ENCODE assay signal across 8 mouse cellular contexts in genomic region chr17:12992470-12992991, GRCm38 (mm10). TPM values are rescaled to one million over a fixed set of nuclear protein-coding genes. Genes with fewer than 3 reads are reported as not detected.
DNase-seq lines count a peak whose midpoint lies in the region; ATAC-seq lines count a peak whose summit lies in the region.

No protein-coding gene starts in this region.

- H3K9me3 ChIP-seq in hindbrain, embryonic 12.5 days (replicated peaks), result no peaks in the 10 kb centered on the region

- no peaks in the 10 kb centered on the region for H3K27me3 ChIP-seq in hindbrain, embryonic 12.5 days

- peak overlapping the region; percentile 85 for H3K4me2 ChIP-seq in hindbrain, embryonic 12.5 days (replicated peaks)

- peak overlapping the region; percentile 100 for H3K27ac ChIP-seq in hindbrain, embryonic 12.5 days

- H3K9ac ChIP-seq in hindbrain, embryonic 12.5 days, result peak overlapping the region; percentile 99

- ATAC-seq in hindbrain, embryonic 12.5 days (ENCODE audit: low FRiP score), result peak; percentile 88

- H3K4me1 ChIP-seq in hindbrain, embryonic 12.5 days, result peaks cover 10% of the 10 kb centered on the region

- DNase-seq in Muller cell, postnatal 12 days (ENCODE audit: inconsistent ontology term), result peak; percentile 98
- peak; percentile 98 for DNase-seq in cerebellum, adult 9-11 months
- peak; percentile 89 to 94 for DNase-seq in frontal cortex, adult 2 months (ENCODE audit: extremely low spot score in 1 of 2, low spot score in 1 of 2)
- DNase-seq in layer of hippocampus, postnatal 25 days (ENCODE audit: extremely low spot score in 1 of 2, low spot score in 1 of 2), result peak; percentile 81 to 86
- DNase-seq in lung, postnatal 25 days (ENCODE audit: low spot score), result peak; percentile 96
- peak; percentile 94 for DNase-seq in retina, embryonic 14.5 days (ENCODE audit: low spot score)
- peak; percentile 92 for DNase-seq in thymus, postnatal 4 days

- peaks cover 7% of the 10 kb centered on the region for H3K36me3 ChIP-seq in hindbrain, embryonic 12.5 days

- WGBS in hindbrain, embryonic 12.5 days, result under 1% methylated on average over 51 of the region's 51 CpGs

- H3K4me3 ChIP-seq in hindbrain, embryonic 12.5 days, result peak overlapping the region; percentile 98

RNA-seq across cellular contexts. Expression of gene Wtap, which starts 1.4 kb away (rescaled TPM):
- 53.6 and 66.9 TPM in 2 replicates for polyA plus RNA-seq in frontal cortex, adult 2 months (2012; rRNA removed)
- polyA plus RNA-seq in hindbrain, embryonic 12.5 days (2016; fragmentation: Nextera tagmentation; extraction: Ambion mirVana), result 111 and 122 TPM in 2 replicates
- 10 to 100 TPM; 51.6 to 56.7 TPM for total RNA-seq in layer of hippocampus, postnatal 25 days (2021)

RNA-seq across cellular contexts. Expression of gene Sod2, which starts 14.1 kb away (rescaled TPM):
- 261 and 282 TPM in 2 replicates for polyA plus RNA-seq in frontal cortex, adult 2 months (2012; rRNA removed)
- polyA plus RNA-seq in hindbrain, embryonic 12.5 days (2016; fragmentation: Nextera tagmentation; extraction: Ambion mirVana), result 102 and 108 TPM in 2 replicates
- 100 to 1,000 TPM; 243 to 274 TPM for total RNA-seq in layer of hippocampus, postnatal 25 days (2021)

RNA-seq across cellular contexts. Expression of gene Acat2, which starts 32.0 kb away (rescaled TPM):
- polyA plus RNA-seq in frontal cortex, adult 2 months (2012; rRNA removed), result 40.0 and 45.0 TPM in 2 replicates
- polyA plus RNA-seq in hindbrain, embryonic 12.5 days (2016; fragmentation: Nextera tagmentation; extraction: Ambion mirVana), result 352 and 367 TPM in 2 replicates
- total RNA-seq in layer of hippocampus, postnatal 25 days (2021), result 10 to 100 TPM; 53.6 to 56.1 TPM

RNA-seq across cellular contexts. Expression of gene Acat3, which starts 52.1 kb away (rescaled TPM):
- polyA plus RNA-seq in frontal cortex, adult 2 months (2012; rRNA removed), result 4.1 and 6.0 TPM in 2 replicates
- 1.1 and 1.3 TPM in 2 replicates for polyA plus RNA-seq in hindbrain, embryonic 12.5 days (2016; fragmentation: Nextera tagmentation; extraction: Ambion mirVana)
- total RNA-seq in layer of hippocampus, postnatal 25 days (2021), result 1 to 10 TPM; 4.8 to 5.2 TPM

RNA-seq across cellular contexts. Expression of gene Gpr31b, which starts 59.6 kb away (rescaled TPM):
- polyA plus RNA-seq in frontal cortex, adult 2 months (2012; rRNA removed), result not detected in 2 replicates
- polyA plus RNA-seq in hindbrain, embryonic 12.5 days (2016; fragmentation: Nextera tagmentation; extraction: Ambion mirVana), result not detected in 2 replicates
- not detected for total RNA-seq in layer of hippocampus, postnatal 25 days (2021)

Comparison
In these comparisons a context has a peak if more than half of its experiments do, and no peak if none do; other contexts are left out.
1. Peak in every context shown above with its lines: DNase-seq, ATAC-seq, H3K4me3 ChIP-seq and H3K27ac ChIP-seq.